Mouse (Mus musculus): ENCODE data around the gene Ap2s1.
"Not testable (repeated sequence)": the region's sequence is repeated elsewhere in the genome, so short reads cannot be mapped to it uniquely, and the experiment has no call there.

GRCm38 (mm10) chr7:16729563-16729962 lies 8.6 kb upstream of the Ap2s1 start:
- not testable (repeated sequence) for TF ChIP-seq CTCF (conservative IDR thresholded peaks at IDR 0.05; ENCODE audit: low read length); NANOG (IDR thresholded peaks at IDR 0.05; ENCODE audit: borderline replicate concordance, low read length)
